Mouse (Mus musculus) CH12.LX (cell line): ENCODE data around the gene 4930563M21Rik. TPM values are rescaled to one million over a fixed set of nuclear protein-coding genes. Genes with fewer than 3 reads are reported as not detected.
A peak's percentile ranks its signal among the peaks of the same experiment; 100 is the strongest.

Experiments
- DNase-seq: peaks from one replicate; pipeline ENCODE4 v3.0.0-alpha.2; 2013; ENCODE audit errors: extremely low read depth
- H3K27ac ChIP-seq: 2 replicates; pipeline ENCODE4 v1.5.1; 2012; ENCODE audit warnings: low read depth, mild to moderate bottlenecking, control low read depth, moderate library complexity; ENCODE audit not compliant: insufficient read depth
- H3K27me3 ChIP-seq: replicated peaks from 2 replicates; pipeline ENCODE3; 2012; ENCODE audit warnings: inconsistent platforms
- H3K36me3 ChIP-seq, 2 experiments: replicated peaks in 1 of 2; 2 replicates each; pipeline versions ENCODE3 to v1.6.1; 2012; ENCODE audit warnings: inconsistent platforms in 1 of 2, low read length in 1 of 2, mild to moderate bottlenecking in 1 of 2, mixed read lengths in 1 of 2, moderate library complexity in 1 of 2; ENCODE audit not compliant: control insufficient read depth in 1 of 2, insufficient read depth in 1 of 2
- H3K4me1 ChIP-seq, 2 experiments: 2 replicates each; pipeline ENCODE4 v1.6.1; 2012; ENCODE audit warnings: inconsistent platforms in 1 of 2, moderate library complexity in 1 of 2; ENCODE audit not compliant: insufficient read depth in 2 of 2, control insufficient read depth in 1 of 2
- H3K4me2 ChIP-seq: 2 replicates; pipeline ENCODE4 v1.6.1; 2012; ENCODE audit warnings: low read depth, mild to moderate bottlenecking, control low read depth; ENCODE audit not compliant: poor library complexity, insufficient read depth, severe bottlenecking
- H3K4me3 ChIP-seq, 3 experiments: fragments of 150-350 bp in 1 of 3; sonication (generic) in 1 of 3; replicated peaks in 1 of 3; 2 replicates each; pipeline versions ENCODE3 to v1.5.1; 2011 to 2012; ENCODE audit warnings: low read depth in 2 of 3, low read length in 2 of 3, mild to moderate bottlenecking in 2 of 3, moderate library complexity in 2 of 3, control low read depth in 1 of 3, improper control_type of control experiment in 1 of 3, inconsistent platforms in 1 of 3, mixed read lengths in 1 of 3; ENCODE audit not compliant: poor library complexity in 1 of 3
- H3K79me2 ChIP-seq: replicated peaks from 2 replicates; pipeline ENCODE4 v1.6.1; 2012; ENCODE audit warnings: mild to moderate bottlenecking, moderate library complexity; ENCODE audit not compliant: control insufficient read depth, poor library complexity, insufficient read depth, severe bottlenecking; ENCODE audit errors: extremely low read depth
- H3K9ac ChIP-seq: 2 replicates; pipeline ENCODE4 v1.6.1; 2012; ENCODE audit warnings: low read depth, mild to moderate bottlenecking, control low read depth, moderate library complexity; ENCODE audit not compliant: insufficient read depth
- H3K9me3 ChIP-seq: replicated peaks from 2 replicates; pipeline ENCODE3; 2012; ENCODE audit warnings: low read length, inconsistent platforms, mixed read lengths
- BHLHE40 ChIP-seq: IDR thresholded peaks from 2 replicates; pipeline ENCODE4 v1.6.1; 2011; ENCODE audit warnings: mild to moderate bottlenecking, low read depth, low read length, improper control_type of control experiment
- CHD1 ChIP-seq: IDR thresholded peaks from 2 replicates; pipeline ENCODE4 v1.6.1; 2012; ENCODE audit warnings: low read depth, low read length, improper control_type of control experiment, inconsistent platforms
- CHD2 ChIP-seq: IDR thresholded peaks from 2 replicates; pipeline ENCODE4 v1.6.1; 2011; ENCODE audit warnings: low read length, improper control_type of control experiment
- CTCF ChIP-seq, 2 experiments: IDR thresholded peaks in 1 of 2; conservative IDR thresholded peaks in 1 of 2; 2 replicates each; pipeline ENCODE4 v1.5.1; 2011 to 2012; ENCODE audit warnings: low read depth in 2 of 2, low read length in 2 of 2, improper control_type of control experiment in 1 of 2, inconsistent platforms in 1 of 2, mild to moderate bottlenecking in 1 of 2, moderate library complexity in 1 of 2
- ELF1 ChIP-seq: IDR thresholded peaks from 2 replicates; pipeline ENCODE4 v1.6.1; 2014; ENCODE audit warnings: low read depth, mild to moderate bottlenecking, inconsistent platforms, low read length, improper control_type of control experiment
- HCFC1 ChIP-seq: IDR thresholded peaks from 2 replicates; pipeline ENCODE4 v1.6.1; 2012; ENCODE audit warnings: low read depth, mild to moderate bottlenecking, inconsistent platforms, low read length, improper control_type of control experiment
- KAT2A ChIP-seq: IDR thresholded peaks from 2 replicates; pipeline ENCODE4 v1.6.1; 2012; ENCODE audit warnings: low read length, improper control_type of control experiment, inconsistent platforms; ENCODE audit not compliant: insufficient replicate concordance
- MAFK ChIP-seq: IDR thresholded peaks from 2 replicates; pipeline ENCODE4 v1.6.1; 2011; ENCODE audit warnings: low read length, improper control_type of control experiment; ENCODE audit not compliant: insufficient replicate concordance
- MAX ChIP-seq: IDR thresholded peaks from 2 replicates; pipeline ENCODE4 v1.6.1; 2011; ENCODE audit warnings: low read length, improper control_type of control experiment
- MYC ChIP-seq: IDR thresholded peaks from 2 replicates; pipeline ENCODE4 v1.6.1; 2011; ENCODE audit warnings: low read depth, mild to moderate bottlenecking, improper control_type of control experiment, low read length
- NRF1 ChIP-seq: IDR thresholded peaks from 2 replicates; pipeline ENCODE4 v1.6.1; 2014; ENCODE audit warnings: low read depth, mild to moderate bottlenecking, inconsistent platforms, low read length, improper control_type of control experiment, moderate library complexity
- POLR2AphosphoS2 ChIP-seq: IDR thresholded peaks from 2 replicates; pipeline ENCODE4 v1.6.1; 2011; ENCODE audit warnings: low read depth, low read length, improper control_type of control experiment
- RAD21 ChIP-seq: IDR thresholded peaks from 2 replicates; pipeline ENCODE4 v1.6.1; 2011; ENCODE audit warnings: low read depth, mild to moderate bottlenecking, low read length, improper control_type of control experiment, moderate library complexity
- RCOR1 ChIP-seq: conservative IDR thresholded peaks from 2 replicates; pipeline ENCODE4 v1.6.1; 2012; ENCODE audit warnings: low read depth, mild to moderate bottlenecking, inconsistent platforms, low read length, improper control_type of control experiment
- SMC3 ChIP-seq: IDR thresholded peaks from 2 replicates; pipeline ENCODE4 v1.6.1; 2011; ENCODE audit warnings: low read depth, low read length, improper control_type of control experiment
- TBP ChIP-seq: conservative IDR thresholded peaks from 2 replicates; pipeline ENCODE4 v1.6.1; 2011; ENCODE audit warnings: low read depth, low read length, improper control_type of control experiment
- USF1 ChIP-seq: IDR thresholded peaks from 2 replicates; pipeline ENCODE4 v1.6.1; 2014; ENCODE audit warnings: low read depth, mild to moderate bottlenecking, inconsistent platforms, low read length, improper control_type of control experiment
- ZC3H11A ChIP-seq: IDR thresholded peaks from 2 replicates; pipeline ENCODE4 v1.6.1; 2012; ENCODE audit warnings: low read depth, mild to moderate bottlenecking, inconsistent platforms, low read length, improper control_type of control experiment
- ZKSCAN1 ChIP-seq: IDR thresholded peaks from 2 replicates; pipeline ENCODE4 v1.6.1; 2012; ENCODE audit warnings: low read depth, inconsistent platforms, low read length, improper control_type of control experiment, borderline replicate concordance
- ZMIZ1 ChIP-seq: IDR thresholded peaks from 2 replicates; pipeline ENCODE4 v1.6.1; 2012; ENCODE audit warnings: low read depth, mild to moderate bottlenecking, inconsistent platforms, low read length, improper control_type of control experiment
- dilution Hi-C: fragments of 300-500 bp; cut with MboI; formaldehyde crosslinking; loops from 2 replicates; pipeline ENCODE4 v1.14.3; 2020; ENCODE audit warnings: low sequenced_read_pairs; ENCODE audit not compliant: extremely low pct_unique_long_range_greater_than_20kb, extremely low pct_ligation_motif_present
- in situ Hi-C: fragments of 300-500 bp; cut with MboI; formaldehyde crosslinking; loops from 3 replicates; pipeline ENCODE4 v1.14.3; 2019; ENCODE audit warnings: low sequenced_read_pairs, low pct_ligation_motif_present, low pct_unique_long_range_greater_than_20kb, mixed read lengths
- polyA plus RNA-seq: library from polyadenylated mRNA; unstranded; fragments of >175 nt; gene quantifications from 2 replicates; pipeline ENCODE4 v1.2.1, GENCODE M21; 2012; ENCODE audit warnings: low read depth; ENCODE audit not compliant: insufficient read length
- total RNA-seq, 2 experiments: library from RNA; depleted of rRNA; stranded (reverse); fragments of 300-350 nt in 1 of 2; fragments of >200 nt in 1 of 2; gene quantifications; 2 replicates each; pipeline ENCODE4 v1.2.3; 2012 to 2014

4930563M21Rik gene
- total and polyA plus RNA-seq, 3 experiments: not detected

GRCm38 (mm10) chr9:55918579-55918978 is 91.8 kb downstream of the 4930563M21Rik start:
- H3K27me3 ChIP-seq: no peaks in the 10 kb centered on the region
- no peaks in the 10 kb centered on the region for H3K36me3 ChIP-seq
- H3K9me3 ChIP-seq: no peaks in the 10 kb centered on the region
- H3K9ac ChIP-seq: no peak overlapping the region
- no peaks in the 10 kb centered on the region for H3K4me1 ChIP-seq
- DNase-seq: peak; percentile 33
- in situ Hi-C loops (loop anchor here (25.0 kb wide), 1 partner anchor 481 kb away; no protein-coding TSS in a partner anchor), dilution Hi-C loops (no loop called here)
- H3K4me3 ChIP-seq: no peak overlapping the region
- H3K4me2 ChIP-seq: no peak overlapping the region
- no peaks in the 10 kb centered on the region for H3K79me2 ChIP-seq
- TF ChIP-seq HCFC1 (no peak), SMC3 (peak; percentile 60), RAD21 (peak; percentile 87), ZC3H11A (peak; percentile 36; the same call in 1 of the 2 replicates), CTCF (conservative IDR thresholded peaks at IDR 0.05 in 1 of 2, IDR thresholded peaks at IDR 0.05 in 1 of 2; ENCODE audit: low read depth in 2 of 2, low read length in 2 of 2) (peak in 1 of 2 experiments; percentile 78; a peak in 2 of 4 replicates)
- H3K27ac ChIP-seq: no peak overlapping the region

- dilution Hi-C loops: no loop called here
- Histone ChIP-seq H3K27me3 (no peaks in the 10 kb centered on the region), H3K4me2 (no peak overlapping the region), H3K4me1 (no peaks in the 10 kb centered on the region), H3K27ac (no peak overlapping the region), H3K9me3 (no peaks in the 10 kb centered on the region), H3K36me3 (no peaks in the 10 kb centered on the region), H3K4me3 (no peak overlapping the region), H3K9ac (no peak overlapping the region), H3K79me2 (no peaks in the 10 kb centered on the region)
- in situ Hi-C loops: loop anchor here (25.0 kb wide), 1 partner anchor 479 kb away; no protein-coding TSS in a partner anchor
- TF ChIP-seq TBP: no peak
- no peak for TF ChIP-seq CHD1
- no peak for TF ChIP-seq MAX
- no peak for TF ChIP-seq MAFK
- TF ChIP-seq ELF1: no peak
- no peak for TF ChIP-seq ZKSCAN1
- TF ChIP-seq KAT2A: no peak
- TF ChIP-seq MYC: no peak
- TF ChIP-seq ZMIZ1: no peak
- TF ChIP-seq BHLHE40: no peak
- no peak for TF ChIP-seq RCOR1
- TF ChIP-seq POLR2AphosphoS2: no peak
- TF ChIP-seq NRF1: no peak
- TF ChIP-seq USF1: no peak
- no peak for TF ChIP-seq CHD2
- no peak for DNase-seq
These were observed 93.6 kb downstream of the 4930563M21Rik start for GRCm38 (mm10) chr9:55916751-55917150.

Other genes starting within 250 kb of the 4930563M21Rik start
- 2.6 and 4.2 TPM in 2 replicates for gene Scaper, start 72.4 kb downstream of the 4930563M21Rik start, total RNA-seq (2012; rRNA removed)
- 4.5 and 5.7 TPM in 2 replicates for gene Scaper, start 72.4 kb downstream of the 4930563M21Rik start, total RNA-seq (2014; rRNA removed)
- 5.2 and 5.4 TPM in 2 replicates for gene Scaper, start 72.4 kb downstream of the 4930563M21Rik start, polyA plus RNA-seq
- gene Rcn2, start 31.3 kb upstream of the 4930563M21Rik start, total RNA-seq (2012; rRNA removed): 16.8 and 18.5 TPM in 2 replicates
- 56.6 and 66.4 TPM in 2 replicates for gene Rcn2, start 31.3 kb upstream of the 4930563M21Rik start, total RNA-seq (2014; rRNA removed)
- gene Rcn2, start 31.3 kb upstream of the 4930563M21Rik start, polyA plus RNA-seq: 28.6 and 30.8 TPM in 2 replicates
- 8.1 and 9.3 TPM in 2 replicates for gene Pstpip1, start 79.4 kb upstream of the 4930563M21Rik start, total RNA-seq (2012; rRNA removed)
- 15.6 and 17.5 TPM in 2 replicates for gene Pstpip1, start 79.4 kb upstream of the 4930563M21Rik start, total RNA-seq (2014; rRNA removed)
- 32.0 and 38.2 TPM in 2 replicates for gene Pstpip1, start 79.4 kb upstream of the 4930563M21Rik start, polyA plus RNA-seq
- 34.5 and 35.7 TPM in 2 replicates for gene Tspan3, start 154.9 kb upstream of the 4930563M21Rik start, total RNA-seq (2012; rRNA removed)
- gene Tspan3, start 154.9 kb upstream of the 4930563M21Rik start, total RNA-seq (2014; rRNA removed): 81.4 and 85.9 TPM in 2 replicates
- 60.4 and 62.0 TPM in 2 replicates for gene Tspan3, start 154.9 kb upstream of the 4930563M21Rik start, polyA plus RNA-seq